Mouse (Mus musculus) heart, postnatal 36 days (tissue): ENCODE measurements around the gene Pde9a. TPM values are rescaled to one million over a fixed set of nuclear protein-coding genes. Genes with fewer than 3 reads are reported as not detected.

Source experiments
- DNase-seq, 2 experiments: peaks; one replicate each; pipeline ENCODE4 v3.0.0; 2021 to 2022
- intact Hi-C: fragments of 180-260 bp; cut with DNase I; formaldehyde crosslinking; loops from one replicate; pipeline ENCODE4 v1.15.1; 2025
- total RNA-seq, 2 experiments: library from RNA; stranded (reverse); gene quantifications; 2 replicates each; pipeline ENCODE4 v1.2.3; 2021

Pde9a gene
- total RNA-seq, 2 experiments from 2014 or later, result 5.2 to 6.1 TPM

GRCm38 (mm10) chr17:31425827-31426698, 40.1 kb downstream of the Pde9a start:
- intact Hi-C loops, result no loop called here
- DNase-seq, result no peak

GRCm38 (mm10) chr17:31429402-31429801, 43.4 kb downstream of the Pde9a start:
- DNase-seq, result no peak
- intact Hi-C loops, result no loop called here

GRCm38 (mm10) chr17:31432878-31433281, 46.9 kb downstream of the Pde9a start:
- intact Hi-C loops, result loop anchor here (5.0 kb wide), 1 partner anchor 46 kb away; the partner anchor contains the start of gene Pde9a
- DNase-seq, result no peak

GRCm38 (mm10) chr17:31433401-31433928, 47.5 kb downstream of the Pde9a start:
- no peak for DNase-seq
- intact Hi-C loops, result loop anchor here (5.0 kb wide), 1 partner anchor 46 kb away; the partner anchor contains the start of gene Pde9a

- intact Hi-C loops, result loop anchor here (2.0 to 5.0 kb wide), 2 partner anchors 47 to 57 kb away; partner anchors contain the start of gene Pde9a
- DNase-seq, result peak in 1 of 2 experiments; percentile 15
Observed at GRCm38 (mm10) chr17:31433978-31434797, 48.2 kb downstream of the Pde9a start.

- intact Hi-C loops, result loop anchor here (2.0 to 5.0 kb wide), 2 partner anchors 48 to 56 kb away; partner anchors contain the start of gene Pde9a
- DNase-seq, result no peak
Observed at GRCm38 (mm10) chr17:31434825-31435325, 48.9 kb downstream of the Pde9a start.

GRCm38 (mm10) chr17:31435934-31436813, 50.2 kb downstream of the Pde9a start:
- intact Hi-C loops, result loop anchor here (2.0 kb wide), 1 partner anchor 55 kb away; no protein-coding TSS in a partner anchor

GRCm38 (mm10) chr17:31436814-31437406, 50.9 kb downstream of the Pde9a start:
- DNase-seq, result no peak
- intact Hi-C loops, result no loop called here

More at GRCm38 (mm10) chr17:31435934-31436813, 50.2 kb downstream of the Pde9a start:
- DNase-seq, result no peak

- intact Hi-C loops, result no loop called here
- no peak for DNase-seq
Observed at GRCm38 (mm10) chr17:31437482-31437881, 51.5 kb downstream of the Pde9a start.

GRCm38 (mm10) chr17:31439978-31440377, 54.0 kb downstream of the Pde9a start:
- intact Hi-C loops, result no loop called here
- DNase-seq, result no peak

GRCm38 (mm10) chr17:31442513-31442912, 56.5 kb downstream of the Pde9a start:
- intact Hi-C loops, result no loop called here
- DNase-seq, result no peak

- intact Hi-C loops, result loop anchor here (2.0 kb wide), 1 partner anchor 59 kb away; no protein-coding TSS in a partner anchor
- no peak for DNase-seq
Observed at GRCm38 (mm10) chr17:31444251-31444650, 58.2 kb downstream of the Pde9a start.

GRCm38 (mm10) chr17:31445061-31445731, 59.2 kb downstream of the Pde9a start:
- intact Hi-C loops, result loop anchor here (2.0 to 5.0 kb wide), 2 partner anchors 47 to 60 kb away; no protein-coding TSS in a partner anchor
- DNase-seq, result no peak

- intact Hi-C loops, result loop anchor here (2.0 to 5.0 kb wide), 2 partner anchors 45 to 69 kb away; no protein-coding TSS in a partner anchor
- DNase-seq, result no peak
Observed at GRCm38 (mm10) chr17:31447766-31448165, 61.8 kb downstream of the Pde9a start.

- no peak for DNase-seq
- intact Hi-C loops, result loop anchor here (5.0 kb wide), 1 partner anchor 44 kb away; no protein-coding TSS in a partner anchor
Observed at GRCm38 (mm10) chr17:31448519-31448918, 62.5 kb downstream of the Pde9a start.

- no peak for DNase-seq
- intact Hi-C loops, result no loop called here
Observed at GRCm38 (mm10) chr17:31450206-31450605, 64.2 kb downstream of the Pde9a start.

GRCm38 (mm10) chr17:31451179-31451708, 65.2 kb downstream of the Pde9a start:
- DNase-seq, result no peak
- intact Hi-C loops, result no loop called here

GRCm38 (mm10) chr17:31452816-31453215, 66.8 kb downstream of the Pde9a start:
- intact Hi-C loops, result no loop called here
- no peak for DNase-seq
